Mouse (Mus musculus): ENCODE results near the gene Zfp658.
A peak's percentile ranks its signal among the peaks of the same experiment; 100 is the strongest.

The Zfp658 gene

GRCm38 (mm10) chr7:43584790-43585189 is 22.7 kb downstream of the Zfp658 start:
- peak in 1 of 2 experiments; percentile 21 for DNase-seq

DNA sequence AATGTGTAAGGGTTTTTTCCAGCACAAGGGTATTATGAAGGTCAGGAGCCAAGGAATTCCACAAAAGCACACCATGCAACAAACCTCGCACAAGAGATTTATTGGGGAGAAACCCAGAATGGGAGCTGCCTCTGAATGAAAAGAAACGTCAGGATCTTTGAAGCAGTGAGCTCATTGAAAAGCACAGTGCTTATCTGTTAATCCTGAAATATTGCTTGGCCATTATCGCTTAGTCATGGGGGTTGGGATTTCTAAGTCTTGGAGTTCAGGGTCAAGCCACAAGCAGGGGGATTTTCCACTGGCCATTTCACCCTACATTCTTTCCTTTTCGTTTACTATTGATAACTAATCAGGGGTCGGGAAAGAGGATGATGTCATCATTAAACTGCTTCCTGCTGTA is 39.8 kb downstream of the Zfp658 start:
- no peak for DNase-seq

DNA sequence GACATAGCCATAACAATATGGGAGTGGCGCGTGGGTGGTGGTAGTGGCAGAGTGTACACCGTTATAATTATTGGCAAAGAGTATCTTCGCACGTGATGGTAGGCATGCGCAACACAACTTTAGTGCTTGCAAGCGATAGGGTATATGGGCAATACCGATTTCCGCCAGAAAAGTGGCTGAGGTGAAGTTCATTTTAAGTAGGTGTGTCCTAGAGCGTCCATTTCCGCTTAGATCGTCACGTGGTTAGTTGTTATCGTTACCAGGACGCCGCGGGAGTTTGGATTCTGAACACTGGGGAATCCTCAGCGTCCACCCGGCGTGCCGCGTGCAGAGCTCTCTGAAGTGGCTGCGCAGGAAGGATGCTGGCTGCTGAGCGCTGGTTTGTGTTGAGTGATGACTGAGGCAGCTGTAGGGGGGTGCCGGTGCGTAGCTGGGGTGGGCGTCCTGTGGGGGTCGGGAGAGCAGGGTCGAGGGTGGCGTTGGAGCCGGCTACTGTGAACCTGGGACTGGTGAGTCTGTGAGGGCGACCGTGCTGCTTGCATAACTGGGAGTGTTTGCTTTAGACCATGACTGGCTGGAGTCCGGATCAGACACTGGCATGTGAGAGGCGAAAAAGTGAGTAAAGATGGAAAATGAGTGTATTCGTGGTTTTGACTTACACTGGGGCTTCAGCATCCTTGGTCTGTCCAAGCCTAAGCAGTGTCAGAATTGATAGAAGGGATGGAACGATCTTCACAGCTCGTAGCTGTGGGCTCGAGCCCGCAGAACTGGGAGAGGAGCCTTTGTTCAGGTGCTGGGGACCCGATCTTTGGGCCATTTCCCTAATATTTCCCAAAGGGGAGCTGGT is 45.1 kb downstream of the Zfp658 start, which contains the start of gene Zfp819:
Gene Zfp819, plus strand, starts transcription at position 274 of the 847 bp plus-strand sequence.
- DNase-seq: peak; percentile 63 to 65

DNA sequence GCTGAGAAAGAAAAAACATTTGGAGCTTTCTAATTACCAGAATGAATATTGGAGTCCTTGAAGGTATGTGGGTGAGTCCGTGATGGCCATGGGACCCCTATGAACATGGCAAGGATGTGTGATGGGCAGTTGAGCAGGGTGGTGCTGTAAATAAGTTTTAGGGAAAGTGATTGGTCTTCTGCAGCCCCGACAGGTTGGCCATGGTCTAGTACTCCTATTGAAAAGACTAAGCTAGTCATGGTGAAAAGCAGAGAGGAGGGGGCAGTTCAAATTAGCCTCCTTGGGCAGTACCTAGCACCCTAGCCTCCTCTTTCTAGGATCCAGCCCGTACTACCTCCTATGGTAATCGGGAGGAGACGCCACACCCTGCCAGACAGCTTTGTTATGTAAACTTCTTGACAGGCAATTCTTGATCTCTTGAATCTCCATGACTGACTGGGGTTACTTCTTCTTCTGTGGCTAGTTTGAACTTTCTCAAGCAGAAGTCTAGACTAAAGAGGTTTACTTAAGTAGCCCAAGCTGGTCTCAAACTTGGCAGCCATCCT is 45.8 kb downstream of the Zfp658 start:
- DNase-seq: no peak

DNA sequence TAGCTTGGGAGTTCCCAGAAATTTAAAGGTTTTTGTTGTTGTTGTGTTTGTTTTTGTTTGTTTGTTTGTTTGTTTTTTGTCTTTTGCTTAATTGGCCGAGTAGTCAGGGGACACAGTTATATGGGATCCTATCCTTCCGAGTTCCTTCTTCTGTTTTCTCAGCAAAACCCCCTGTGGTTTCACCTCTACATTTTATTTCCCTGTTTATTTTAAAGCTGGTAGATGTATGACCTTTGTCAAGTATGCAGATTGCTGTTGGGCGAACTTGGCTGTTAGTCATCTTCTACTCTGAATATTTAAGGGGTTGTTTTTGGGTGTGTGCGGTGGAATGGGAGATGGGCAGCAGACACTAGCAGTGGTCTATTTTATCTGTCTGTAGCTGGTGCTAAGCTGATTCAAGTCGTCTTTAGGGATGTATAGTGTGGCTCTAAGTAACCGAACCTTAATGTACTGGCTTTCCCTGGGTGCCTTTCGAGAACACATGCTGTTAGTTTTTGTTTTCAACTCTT is 46.3 kb downstream of the Zfp658 start:
- no peak for DNase-seq

DNA sequence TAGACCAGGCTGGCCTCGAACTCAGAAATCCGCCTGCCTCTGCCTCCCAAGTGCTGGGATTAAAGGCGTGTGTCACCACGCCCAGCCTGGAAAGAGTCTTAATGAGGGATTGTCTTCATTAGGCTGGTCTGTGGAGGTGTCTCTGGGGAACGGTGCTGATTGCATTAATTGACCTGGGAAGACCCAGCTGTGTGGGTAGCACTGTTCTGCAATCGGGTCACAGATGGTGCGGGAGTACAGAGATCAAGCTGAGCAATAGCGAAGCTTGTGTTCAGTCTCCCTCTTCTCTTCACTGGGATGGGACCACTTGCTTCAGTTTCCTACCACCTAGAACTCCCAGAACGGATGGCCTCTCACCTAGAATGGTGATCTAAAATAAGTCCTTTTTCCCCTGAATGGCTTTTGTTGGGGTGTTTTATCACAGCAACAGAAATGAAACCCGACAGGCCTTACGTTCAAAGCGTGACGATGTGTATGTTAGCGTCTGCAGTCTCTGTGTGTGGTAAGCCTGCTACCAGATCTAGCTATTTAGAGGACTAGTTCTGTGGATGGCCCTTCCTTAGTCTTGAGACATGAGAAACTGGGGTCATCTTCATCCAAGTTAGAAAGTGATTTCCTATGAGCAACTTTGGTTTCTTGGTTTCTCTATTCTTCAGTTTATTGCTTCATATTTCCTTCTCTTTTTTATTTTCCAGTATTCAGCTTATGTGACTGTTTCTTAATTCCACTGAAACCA is 51.9 kb downstream of the Zfp658 start:
- no peak for DNase-seq

GRCm38 (mm10) chr7:43622927-43623326 is 60.9 kb downstream of the Zfp658 start:
- DNase-seq: no peak

DNA sequence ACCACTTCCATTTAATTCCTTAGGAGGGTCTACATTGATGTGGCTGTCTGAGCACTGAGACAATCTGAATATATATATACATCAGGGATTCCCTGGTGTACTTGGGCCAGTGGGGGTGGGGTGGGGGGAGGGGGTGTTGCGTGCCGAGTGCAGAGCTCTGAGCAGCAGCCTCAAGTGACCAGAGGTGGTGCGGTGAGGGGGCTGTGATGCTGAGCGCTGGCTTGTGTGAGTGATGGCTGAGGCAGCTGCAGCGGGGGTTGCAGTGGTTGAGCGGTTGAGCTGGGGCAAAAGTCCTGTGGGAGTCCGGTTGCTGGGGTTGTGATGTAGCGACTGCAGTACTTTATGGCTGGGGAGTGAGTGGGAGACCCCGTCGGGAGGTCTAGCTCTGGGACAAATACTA is 61.8 kb downstream of the Zfp658 start:
- no peak for DNase-seq
